Mouse (Mus musculus): ENCODE data around the gene Cnnm1. TPM values are rescaled to one million over a fixed set of nuclear protein-coding genes. Genes with fewer than 3 reads are reported as not detected.
"Not testable (repeated sequence)": the region's sequence is repeated elsewhere in the genome, so short reads cannot be mapped to it uniquely, and the experiment has no call there.

The Cnnm1 gene
- polyA plus RNA-seq, 1 experiment from 2014 or later, result 2.3 TPM

DNA sequence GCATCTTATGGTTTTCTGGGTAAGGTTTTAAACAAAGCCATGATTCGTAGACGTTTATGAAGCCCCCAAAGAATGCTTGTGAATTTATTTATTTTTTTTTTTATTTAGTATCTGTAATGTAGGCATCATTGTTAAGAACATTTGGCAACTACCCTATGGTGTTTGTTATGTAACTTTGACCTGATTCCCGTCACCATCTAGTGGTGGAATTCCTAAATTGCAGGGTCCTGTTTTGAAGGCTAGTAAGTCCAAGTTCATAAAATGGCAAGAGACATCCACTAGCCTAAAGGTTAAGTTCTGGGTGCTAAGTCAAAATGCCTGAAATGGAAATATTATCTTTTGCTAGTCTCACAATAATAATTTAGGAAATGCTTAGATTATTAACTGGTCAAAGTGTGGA is 47.2 kb downstream of the Cnnm1 start:
- WGBS, result 37% methylated on average over 3 of the region's 3 CpGs

DNA sequence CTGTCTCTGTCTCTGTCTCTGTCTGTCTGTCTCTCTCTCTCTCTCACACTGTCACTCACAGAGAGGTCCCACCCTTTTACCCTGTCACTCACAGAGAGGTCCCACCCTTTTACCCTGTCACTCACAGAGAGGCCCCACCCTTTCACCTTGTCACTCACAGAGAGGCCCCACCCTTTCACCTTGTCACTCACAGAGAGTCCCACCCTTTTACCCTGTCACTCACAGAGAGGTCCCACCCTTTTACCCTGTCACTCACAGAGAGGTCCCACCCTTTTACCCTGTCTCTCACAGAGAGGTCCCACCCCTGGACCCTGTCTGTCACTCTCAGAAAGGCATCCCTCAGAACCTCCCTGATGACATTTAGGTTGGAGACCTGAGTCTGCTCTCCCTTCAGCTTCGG is 53.1 kb downstream of the Cnnm1 start:
- WGBS, result 79% methylated on average over 1 of the region's 1 CpGs
- not testable (repeated sequence) for H3K9me3 ChIP-seq (ENCODE audit: control insufficient read depth, low read length); H3K27me3 ChIP-seq (ENCODE audit: control insufficient read depth, insufficient read depth, low read length)

More for the DNA sequence above, 47.2 kb downstream of the Cnnm1 start:
- H3K9ac ChIP-seq (replicated peaks; ENCODE audit: low read length), result no peak overlapping the region
- DNase-seq (peak; percentile 73), ATAC-seq (ENCODE audit: low FRiP score, low TSS enrichment) (no peak)
- H3K27ac ChIP-seq (replicated peaks; ENCODE audit: low read depth, low read length), result no peak overlapping the region
- no peaks in the 10 kb centered on the region for H3K27me3 ChIP-seq (ENCODE audit: control insufficient read depth, insufficient read depth, low read length)
- H3K4me1 ChIP-seq (ENCODE audit: control insufficient read depth, insufficient read depth, low read length), result no peaks in the 10 kb centered on the region
- no peaks in the 10 kb centered on the region for H3K9me3 ChIP-seq (ENCODE audit: control insufficient read depth, low read length)
- H3K36me3 ChIP-seq (ENCODE audit: control insufficient read depth, insufficient read depth, low read length), result no peaks in the 10 kb centered on the region
- H3K4me2 ChIP-seq (ENCODE audit: low read length), result no peak overlapping the region
- H3K4me3 ChIP-seq (replicated peaks; ENCODE audit: low read depth, low read length), result no peak overlapping the region

DNA sequence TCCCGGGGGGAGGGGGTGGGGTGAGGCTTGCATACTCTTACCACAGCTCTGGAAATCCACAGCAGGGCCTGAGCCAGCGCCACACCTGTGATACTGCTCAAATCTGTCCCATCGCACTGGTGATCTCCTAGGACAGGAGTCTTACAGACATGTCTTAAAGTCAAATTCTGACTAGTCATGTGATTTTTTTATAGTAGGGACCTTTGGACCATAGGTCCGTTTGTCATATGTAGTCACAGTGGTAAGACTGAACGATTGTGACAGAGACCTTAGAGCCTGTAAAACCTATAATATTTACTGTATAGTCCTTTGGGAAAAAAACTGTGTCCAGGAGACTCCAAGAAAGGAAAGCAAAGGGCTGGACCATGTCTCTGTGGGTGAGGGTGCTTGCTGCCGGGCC is 53.6 kb downstream of the Cnnm1 start:
- Histone ChIP-seq H3K4me3 (replicated peaks; ENCODE audit: low read depth, low read length) (no peak overlapping the region), H3K36me3 (ENCODE audit: control insufficient read depth, insufficient read depth, low read length) (peaks cover 5% of the 10 kb centered on the region; the same call in 1 of the 2 replicates), H3K9ac (replicated peaks; ENCODE audit: low read length) (no peak overlapping the region), H3K27me3 (ENCODE audit: control insufficient read depth, insufficient read depth, low read length) (no peaks in the 10 kb centered on the region), H3K4me1 (ENCODE audit: control insufficient read depth, insufficient read depth, low read length) (0 out of 2 replicates have a peak, but pooled peaks cover 5% of the 10 kb centered on the region), H3K9me3 (ENCODE audit: control insufficient read depth, low read length) (no peaks in the 10 kb centered on the region), H3K27ac (replicated peaks; ENCODE audit: low read depth, low read length) (no peak overlapping the region), H3K4me2 (ENCODE audit: low read length) (no peak overlapping the region)
- ATAC-seq (ENCODE audit: low FRiP score, low TSS enrichment) (no peak), DNase-seq (no peak)
- 84% methylated on average over 6 of the region's 6 CpGs for WGBS

More for the DNA sequence above, 53.1 kb downstream of the Cnnm1 start:
- not testable (repeated sequence) for H3K4me3 ChIP-seq (replicated peaks; ENCODE audit: low read depth, low read length); H3K27ac ChIP-seq (replicated peaks; ENCODE audit: low read depth, low read length); ATAC-seq (ENCODE audit: low FRiP score, low TSS enrichment); H3K4me1 ChIP-seq (ENCODE audit: control insufficient read depth, insufficient read depth, low read length); H3K36me3 ChIP-seq (ENCODE audit: control insufficient read depth, insufficient read depth, low read length); DNase-seq; H3K9ac ChIP-seq (replicated peaks; ENCODE audit: low read length); H3K4me2 ChIP-seq (ENCODE audit: low read length)

DNA sequence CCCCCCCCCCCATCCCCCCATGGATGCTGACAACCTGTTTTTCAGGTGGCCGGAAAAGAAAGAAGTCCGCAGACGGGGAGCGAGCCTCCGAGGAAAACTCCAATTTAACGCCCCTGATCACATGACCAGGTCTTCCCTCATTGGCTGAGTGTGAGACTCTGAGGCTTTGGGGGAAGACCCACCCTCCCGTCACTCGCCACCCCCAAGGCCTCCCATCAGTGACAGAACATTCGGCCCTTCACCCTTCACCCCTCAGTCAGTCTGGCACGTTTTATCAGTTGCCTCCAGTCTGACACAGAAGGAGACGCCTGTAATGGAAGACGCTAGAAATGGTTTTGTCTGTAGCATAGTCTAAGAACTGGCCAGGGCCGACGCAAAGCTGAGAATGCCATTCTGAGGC is 54.7 kb downstream of the Cnnm1 start:
- Histone ChIP-seq H3K27me3 (ENCODE audit: control insufficient read depth, insufficient read depth, low read length) (no peaks in the 10 kb centered on the region), H3K36me3 (ENCODE audit: control insufficient read depth, insufficient read depth, low read length) (peaks cover 14% of the 10 kb centered on the region; the same call in 1 of the 2 replicates), H3K27ac (replicated peaks; ENCODE audit: low read depth, low read length) (no peak overlapping the region), H3K4me2 (ENCODE audit: low read length) (peak overlapping the region; percentile 55), H3K9me3 (ENCODE audit: control insufficient read depth, low read length) (no peaks in the 10 kb centered on the region), H3K4me1 (ENCODE audit: control insufficient read depth, insufficient read depth, low read length) (0 out of 2 replicates have a peak, but pooled peaks cover 5% of the 10 kb centered on the region), H3K9ac (replicated peaks; ENCODE audit: low read length) (peak overlapping the region; percentile 34; the same call in 1 of the 2 replicates), H3K4me3 (replicated peaks; ENCODE audit: low read depth, low read length) (peak overlapping the region; percentile 24)
- DNase-seq (peak; percentile 22), ATAC-seq (ENCODE audit: low FRiP score, low TSS enrichment) (no peak)
- 17% methylated on average over 14 of the region's 14 CpGs for WGBS

DNA sequence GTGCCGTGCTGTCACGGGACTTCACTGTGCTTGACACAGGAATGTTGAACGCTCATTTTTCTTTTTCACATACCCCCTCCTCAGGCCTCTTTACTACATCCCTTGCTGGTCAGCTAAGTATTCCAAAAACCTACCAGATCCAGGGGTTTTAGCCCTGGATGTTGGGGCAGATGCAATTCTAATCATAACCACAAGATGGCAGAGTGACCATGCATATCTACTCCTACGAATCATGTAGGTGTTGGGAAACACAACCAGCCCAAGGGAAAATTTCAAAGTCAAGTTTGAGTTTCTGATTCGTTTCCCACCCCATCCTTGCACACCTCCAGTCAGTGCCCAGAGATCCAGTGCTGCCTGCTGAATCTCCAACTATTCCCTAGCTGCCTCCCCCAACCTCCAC is 55.6 kb downstream of the Cnnm1 start:
- ATAC-seq (ENCODE audit: low FRiP score, low TSS enrichment) (peak; percentile 20; the same call in 1 of the 2 replicates), DNase-seq (peak; percentile 85)
- WGBS, result 22% methylated on average over 5 of the region's 5 CpGs
- Histone ChIP-seq H3K4me1 (ENCODE audit: control insufficient read depth, insufficient read depth, low read length) (0 out of 2 replicates have a peak, but pooled peaks cover 5% of the 10 kb centered on the region), H3K36me3 (ENCODE audit: control insufficient read depth, insufficient read depth, low read length) (peaks cover 23% of the 10 kb centered on the region), H3K27me3 (ENCODE audit: control insufficient read depth, insufficient read depth, low read length) (no peaks in the 10 kb centered on the region), H3K9ac (replicated peaks; ENCODE audit: low read length) (no peak overlapping the region), H3K9me3 (ENCODE audit: control insufficient read depth, low read length) (no peaks in the 10 kb centered on the region), H3K4me2 (ENCODE audit: low read length) (no peak overlapping the region), H3K27ac (replicated peaks; ENCODE audit: low read depth, low read length) (no peak overlapping the region), H3K4me3 (replicated peaks; ENCODE audit: low read depth, low read length) (no peak overlapping the region)

DNA sequence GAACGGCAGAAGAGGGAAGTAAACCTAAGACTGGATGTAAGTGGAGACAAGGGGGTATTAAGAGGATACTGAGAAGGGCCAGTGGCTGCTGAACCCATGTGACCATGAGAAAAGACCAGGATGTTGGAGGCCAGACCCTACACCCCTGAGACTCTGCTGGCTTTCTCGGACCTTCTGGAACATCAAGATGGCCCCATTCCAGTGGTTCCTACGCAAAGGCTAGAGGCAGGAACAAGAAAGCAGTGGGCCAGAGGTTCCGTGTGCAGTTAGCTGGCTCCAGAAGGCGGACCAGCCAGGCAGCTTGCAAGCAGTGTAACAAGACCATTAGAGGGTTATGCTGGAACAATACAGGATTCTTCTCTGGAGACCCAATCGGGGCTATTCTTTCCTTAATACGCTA is 57.2 kb downstream of the Cnnm1 start:
- no peak overlapping the region for H3K4me3 ChIP-seq (replicated peaks; ENCODE audit: low read depth, low read length)
- H3K36me3 ChIP-seq (ENCODE audit: control insufficient read depth, insufficient read depth, low read length), result peaks cover 36% of the 10 kb centered on the region
- H3K27ac ChIP-seq (replicated peaks; ENCODE audit: low read depth, low read length), result no peak overlapping the region
- ATAC-seq (ENCODE audit: low FRiP score, low TSS enrichment) (no peak), DNase-seq (no peak)
- no peak overlapping the region for H3K4me2 ChIP-seq (ENCODE audit: low read length)
- 0 out of 2 replicates have a peak, but pooled peaks cover 5% of the 10 kb centered on the region for H3K4me1 ChIP-seq (ENCODE audit: control insufficient read depth, insufficient read depth, low read length)
- H3K9me3 ChIP-seq (ENCODE audit: control insufficient read depth, low read length), result no peaks in the 10 kb centered on the region
- no peak overlapping the region for H3K9ac ChIP-seq (replicated peaks; ENCODE audit: low read length)
- H3K27me3 ChIP-seq (ENCODE audit: control insufficient read depth, insufficient read depth, low read length), result no peaks in the 10 kb centered on the region
- 88% methylated on average over 7 of the region's 7 CpGs for WGBS

DNA sequence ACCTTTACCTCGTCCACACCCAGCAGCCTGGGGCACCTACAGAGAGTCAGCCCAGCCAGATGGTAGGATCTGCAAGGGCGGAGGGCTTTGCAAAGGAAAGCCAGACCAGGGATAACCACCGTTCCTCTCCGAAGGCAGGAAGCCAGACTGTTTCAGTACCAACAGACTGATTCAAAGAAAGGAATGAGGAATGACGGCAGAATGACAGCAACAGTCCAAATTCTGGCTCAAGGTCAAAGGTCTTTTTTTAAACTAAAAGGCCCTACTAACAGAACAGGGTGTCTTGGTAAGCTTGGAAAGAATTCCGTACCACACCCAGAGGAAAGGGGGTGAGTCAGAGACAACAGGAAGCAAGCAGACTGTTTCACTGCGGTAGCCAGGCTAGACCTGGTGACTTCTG is 58.6 kb downstream of the Cnnm1 start:
- DNase-seq (no peak), ATAC-seq (ENCODE audit: low FRiP score, low TSS enrichment) (no peak)
- no peak overlapping the region for H3K4me2 ChIP-seq (ENCODE audit: low read length)
- peaks cover 48% of the 10 kb centered on the region for H3K36me3 ChIP-seq (ENCODE audit: control insufficient read depth, insufficient read depth, low read length)
- H3K9me3 ChIP-seq (ENCODE audit: control insufficient read depth, low read length), result no peaks in the 10 kb centered on the region
- 95% methylated on average over 7 of the region's 7 CpGs for WGBS
- 0 out of 2 replicates have a peak, but pooled peaks cover 5% of the 10 kb centered on the region for H3K4me1 ChIP-seq (ENCODE audit: control insufficient read depth, insufficient read depth, low read length)
- H3K4me3 ChIP-seq (replicated peaks; ENCODE audit: low read depth, low read length), result no peak overlapping the region
- no peaks in the 10 kb centered on the region for H3K27me3 ChIP-seq (ENCODE audit: control insufficient read depth, insufficient read depth, low read length)
- no peak overlapping the region for H3K9ac ChIP-seq (replicated peaks; ENCODE audit: low read length)
- no peak overlapping the region for H3K27ac ChIP-seq (replicated peaks; ENCODE audit: low read depth, low read length)

DNA sequence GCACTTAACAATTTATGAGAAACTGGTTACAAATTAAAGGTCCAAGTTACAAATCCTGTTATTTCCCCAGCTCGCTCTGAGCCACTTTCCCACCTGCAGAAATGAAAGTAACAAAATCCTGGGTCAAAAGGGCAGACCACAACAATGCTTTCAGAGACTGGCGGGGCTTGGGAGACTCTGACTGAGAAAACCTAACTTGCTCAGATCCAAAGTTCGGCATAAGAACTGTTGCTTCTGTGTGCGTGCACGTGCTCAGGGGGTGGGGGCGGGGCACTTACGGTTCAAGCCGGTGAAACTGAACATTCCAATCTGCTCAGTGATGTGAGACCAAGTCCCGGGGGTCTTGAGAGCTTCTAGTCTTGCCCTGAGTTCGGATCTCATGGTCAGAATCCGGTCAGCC is 62.4 kb downstream of the Cnnm1 start:
- 74% methylated on average over 11 of the region's 11 CpGs for WGBS
- H3K27ac ChIP-seq (replicated peaks; ENCODE audit: low read depth, low read length), result no peak overlapping the region
- no peaks in the 10 kb centered on the region for H3K27me3 ChIP-seq (ENCODE audit: control insufficient read depth, insufficient read depth, low read length)
- no peaks in the 10 kb centered on the region for H3K9me3 ChIP-seq (ENCODE audit: control insufficient read depth, low read length)
- ATAC-seq (ENCODE audit: low FRiP score, low TSS enrichment), result no peak
- no peak for DNase-seq
- no peak overlapping the region for H3K9ac ChIP-seq (replicated peaks; ENCODE audit: low read length)
- no peak overlapping the region for H3K4me3 ChIP-seq (replicated peaks; ENCODE audit: low read depth, low read length)
- H3K36me3 ChIP-seq (ENCODE audit: control insufficient read depth, insufficient read depth, low read length), result peaks cover 72% of the 10 kb centered on the region
- H3K4me1 ChIP-seq (ENCODE audit: control insufficient read depth, insufficient read depth, low read length), result no peaks in the 10 kb centered on the region
- H3K4me2 ChIP-seq (ENCODE audit: low read length), result no peak overlapping the region

DNA sequence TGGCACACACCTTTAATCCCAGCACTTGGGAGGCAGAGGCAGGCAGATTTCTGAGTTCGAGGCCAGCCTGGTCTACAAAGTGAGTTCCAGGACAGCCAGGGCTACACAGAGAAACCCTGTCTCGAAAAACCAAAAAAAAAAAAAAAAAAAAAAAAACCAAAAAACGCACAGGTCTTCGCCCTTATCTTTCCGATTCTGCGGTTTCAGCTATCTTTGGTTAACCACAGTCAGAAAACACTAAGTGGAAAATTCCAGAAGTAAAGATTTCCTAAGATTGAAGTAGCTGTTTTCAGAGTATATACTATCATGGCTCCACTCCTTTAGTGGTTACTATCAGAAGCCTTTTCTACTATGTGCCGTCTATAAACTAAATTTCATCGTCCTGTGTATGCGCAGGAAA is 63.4 kb downstream of the Cnnm1 start:
- H3K4me2 ChIP-seq (ENCODE audit: low read length); ATAC-seq (ENCODE audit: low FRiP score, low TSS enrichment); H3K4me3 ChIP-seq (replicated peaks; ENCODE audit: low read depth, low read length); DNase-seq; H3K27ac ChIP-seq (replicated peaks; ENCODE audit: low read depth, low read length); H3K9ac ChIP-seq (replicated peaks; ENCODE audit: low read length); H3K27me3 ChIP-seq (ENCODE audit: control insufficient read depth, insufficient read depth, low read length); H3K4me1 ChIP-seq (ENCODE audit: control insufficient read depth, insufficient read depth, low read length); H3K9me3 ChIP-seq (ENCODE audit: control insufficient read depth, low read length): not testable (repeated sequence)
- 97% methylated on average over 8 of the region's 9 CpGs for WGBS
- H3K36me3 ChIP-seq (ENCODE audit: control insufficient read depth, insufficient read depth, low read length), result peaks cover 71% of the 10 kb centered on the region

Measured in midbrain, embryonic 14.5 days (tissue).